Mouse (Mus musculus) cortical plate, adult 2 months (tissue): ENCODE data around the gene Ralgps2.

ENCODE experiments used
- CTCF ChIP-seq: fragments of 200-500 bp; IDR thresholded peaks from 2 replicates; pipeline ENCODE4 v1.5.1; 2011; ENCODE audit warnings: mild to moderate bottlenecking, control low read depth, low read length; ENCODE audit not compliant: insufficient read depth; ENCODE audit errors: extremely low read depth
- POLR2A ChIP-seq: fragments of 200-500 bp; IDR thresholded peaks from 2 replicates; pipeline ENCODE4 v1.6.1; 2011; ENCODE audit warnings: mild to moderate bottlenecking, low read length, control low read depth; ENCODE audit not compliant: insufficient read depth; ENCODE audit errors: extremely low read depth

DNA sequence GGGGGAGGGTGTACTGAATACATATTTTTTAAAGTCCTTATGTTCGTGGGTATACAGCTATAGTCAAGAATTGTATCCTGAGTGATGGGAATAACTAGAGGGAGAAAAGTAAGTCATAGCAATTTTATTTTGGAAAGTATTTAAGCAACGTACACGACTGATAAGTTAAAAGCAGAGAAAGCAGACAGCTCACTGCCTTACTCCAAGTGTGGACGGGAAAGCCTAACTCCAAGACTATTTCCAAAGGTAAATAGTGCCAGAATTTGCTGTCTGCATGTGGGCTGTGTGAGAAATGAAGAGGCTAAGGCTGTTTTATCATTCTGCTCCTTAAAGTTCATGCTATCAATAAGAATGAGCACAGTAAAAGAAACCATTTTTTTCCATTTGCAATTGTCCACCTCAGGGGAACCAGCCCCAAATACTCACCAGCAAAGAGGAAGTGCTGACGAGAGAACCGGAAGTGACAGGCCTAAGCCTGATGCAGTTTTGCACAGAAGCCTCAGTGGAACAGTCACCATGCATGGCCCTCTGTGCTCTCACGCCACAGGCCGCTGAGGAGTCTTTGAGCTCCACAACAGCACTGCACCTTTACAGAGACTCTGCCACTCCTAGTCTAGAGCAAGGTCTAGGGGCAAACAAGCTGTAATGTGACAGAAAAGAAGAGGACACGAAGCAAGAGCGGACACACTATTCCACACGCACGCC is 18.0 kb downstream of the Ralgps2 start:
- TF ChIP-seq POLR2A (no peak), CTCF (no peak)
